Mouse (Mus musculus) T-helper 1 cell (primary cell): Measurements from ENCODE around the gene Ttc6.

ENCODE experiments used
- in situ Hi-C: fragments of 300-600 bp; cut with MboI, MseI; formaldehyde crosslinking; loops from one replicate; pipeline ENCODE4 v1.15.1; 2025; ENCODE audit warnings: high pct_unique_total_duplicates

The Ttc6 gene

DNA sequence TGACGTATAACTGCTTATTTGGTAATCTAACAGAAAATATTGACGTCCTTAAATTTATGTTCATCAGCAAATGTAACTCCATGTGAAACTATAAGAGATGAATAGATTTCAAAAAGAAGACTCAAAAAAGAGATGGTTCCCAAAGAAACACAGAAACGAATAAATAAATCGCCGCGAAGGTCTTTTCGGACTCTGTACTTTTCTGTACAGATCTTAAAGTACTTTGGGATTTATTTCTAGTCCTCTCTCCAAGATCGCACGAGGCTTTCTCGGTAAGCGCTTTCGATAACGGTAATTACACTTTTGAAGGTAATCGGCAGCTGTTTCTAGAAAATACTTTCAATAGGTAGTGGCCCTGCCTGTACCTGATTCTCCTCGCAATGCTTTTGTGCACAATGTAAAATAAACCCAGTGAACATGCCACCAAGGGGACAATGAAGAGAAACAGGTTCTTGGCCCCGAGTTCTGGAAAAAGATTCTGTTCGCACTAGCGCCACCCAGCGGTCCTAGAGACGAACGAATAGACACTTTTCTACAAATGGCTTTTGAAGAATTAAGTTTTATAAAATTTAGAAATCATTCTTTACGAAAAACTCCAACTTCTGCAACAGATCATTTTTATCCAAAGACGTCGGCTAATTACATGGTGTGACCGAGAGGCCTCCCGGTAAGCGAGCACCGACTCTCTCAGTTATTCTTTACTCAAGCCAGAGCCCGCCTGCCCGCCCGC lies 19.1 kb upstream of the Ttc6 start:
- in situ Hi-C loops, result loop anchor here (5.0 to 25.0 kb wide), 3 partner anchors 848 to 1667 kb away; partner anchors contain the start of genes Fbxo33 and Nkx2-1

DNA sequence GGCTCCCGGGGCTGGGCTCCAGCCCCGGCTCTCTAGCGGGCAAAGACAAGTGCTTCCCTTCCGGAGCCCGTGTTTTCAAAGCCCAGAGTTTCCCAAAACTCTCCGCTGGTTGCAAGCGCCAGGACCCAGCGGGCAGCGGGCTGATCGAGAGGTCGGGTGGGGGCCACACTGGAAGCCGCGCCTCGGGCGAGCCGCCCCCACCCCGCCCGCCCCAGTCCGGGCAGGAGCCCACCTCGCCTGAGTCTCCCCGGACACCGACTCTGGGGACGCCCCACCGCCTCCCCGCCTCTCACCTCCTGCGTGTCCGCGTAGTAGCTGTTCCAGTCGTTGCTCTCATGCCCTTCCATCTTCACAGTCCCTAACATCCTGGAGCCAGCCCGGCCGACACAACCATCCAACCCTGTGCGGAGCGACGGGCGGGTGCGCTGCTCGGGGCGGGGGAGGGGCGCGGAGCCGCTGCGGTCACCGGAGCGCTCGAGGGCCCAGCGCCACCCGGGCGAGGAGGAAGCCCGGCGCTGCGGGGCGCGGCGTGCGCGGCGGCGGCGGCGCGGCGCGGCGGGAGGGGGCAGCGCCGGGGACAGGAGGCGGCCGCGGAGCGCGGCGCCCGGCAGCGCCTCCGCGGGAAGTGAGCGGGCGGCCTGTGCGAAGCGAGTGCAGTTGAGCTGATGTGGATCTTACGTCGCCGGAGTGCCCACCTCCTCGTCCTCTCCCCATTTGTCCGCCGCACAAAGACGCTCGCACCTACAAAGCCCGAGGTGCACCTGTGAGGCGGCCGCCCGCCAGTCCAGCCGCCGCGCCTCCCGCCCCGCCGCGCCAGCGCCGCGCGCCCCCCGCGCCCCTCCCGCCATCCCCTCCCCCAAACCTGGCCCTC lies 18.3 kb upstream of the Ttc6 start:
- in situ Hi-C loops, result loop anchor here (25.0 kb wide), 2 partner anchors 1008 to 1667 kb away; partner anchors contain the start of genes Fbxo33 and Nkx2-1

DNA sequence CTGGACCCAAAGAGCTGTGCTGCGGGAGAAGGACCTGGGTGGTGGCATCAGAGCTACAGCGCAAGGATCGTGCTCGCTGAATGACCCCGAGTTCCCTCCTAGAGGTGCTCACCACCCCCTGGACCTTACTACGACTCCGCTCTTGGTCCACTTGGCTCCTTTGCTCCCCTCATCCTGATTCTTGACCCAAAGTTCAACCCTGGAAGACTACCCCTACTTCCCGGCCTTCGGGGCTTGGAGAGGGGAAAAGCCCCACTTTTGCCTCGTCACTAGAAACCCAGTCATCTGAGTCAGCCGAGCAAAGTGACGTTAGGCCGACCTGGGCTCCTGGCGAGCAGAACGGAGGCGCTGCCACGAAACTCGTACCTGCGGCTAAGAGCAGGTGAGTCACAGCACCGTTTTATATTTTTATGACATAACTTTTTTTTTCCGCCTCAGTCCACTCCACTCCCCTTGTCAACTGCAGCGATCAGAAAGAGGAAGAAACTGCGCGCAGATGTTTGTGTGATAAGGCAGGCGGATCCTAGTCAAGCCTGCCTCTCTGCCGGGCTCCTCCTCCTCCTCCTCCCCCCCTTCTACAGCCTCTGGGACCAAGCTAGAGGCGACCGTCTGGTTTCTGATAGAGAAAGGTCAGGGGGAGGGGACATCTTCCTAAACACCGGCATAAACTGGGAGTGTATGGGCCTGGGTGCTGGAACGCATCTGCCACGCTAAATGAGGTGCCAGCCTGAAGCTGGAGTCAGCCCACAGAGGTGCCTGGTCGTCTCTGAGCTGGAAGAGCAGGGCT lies 17.3 kb upstream of the Ttc6 start, which contains the start of gene Foxa1:
Gene Foxa1 (minus strand): TSS at position 502 of the 787 bp plus-strand sequence.
- in situ Hi-C loops, result loop anchor here (25.0 kb wide), 2 partner anchors 1009 to 1666 kb away; partner anchors contain the start of genes Fbxo33 and Nkx2-1

GRCm38 (mm10) chr12:57547890-57548289 lies 16.0 kb upstream of the Ttc6 start:
- in situ Hi-C loops, result loop anchor here (25.0 kb wide), 2 partner anchors 1011 to 1664 kb away; partner anchors contain the start of genes Fbxo33 and Nkx2-1

DNA sequence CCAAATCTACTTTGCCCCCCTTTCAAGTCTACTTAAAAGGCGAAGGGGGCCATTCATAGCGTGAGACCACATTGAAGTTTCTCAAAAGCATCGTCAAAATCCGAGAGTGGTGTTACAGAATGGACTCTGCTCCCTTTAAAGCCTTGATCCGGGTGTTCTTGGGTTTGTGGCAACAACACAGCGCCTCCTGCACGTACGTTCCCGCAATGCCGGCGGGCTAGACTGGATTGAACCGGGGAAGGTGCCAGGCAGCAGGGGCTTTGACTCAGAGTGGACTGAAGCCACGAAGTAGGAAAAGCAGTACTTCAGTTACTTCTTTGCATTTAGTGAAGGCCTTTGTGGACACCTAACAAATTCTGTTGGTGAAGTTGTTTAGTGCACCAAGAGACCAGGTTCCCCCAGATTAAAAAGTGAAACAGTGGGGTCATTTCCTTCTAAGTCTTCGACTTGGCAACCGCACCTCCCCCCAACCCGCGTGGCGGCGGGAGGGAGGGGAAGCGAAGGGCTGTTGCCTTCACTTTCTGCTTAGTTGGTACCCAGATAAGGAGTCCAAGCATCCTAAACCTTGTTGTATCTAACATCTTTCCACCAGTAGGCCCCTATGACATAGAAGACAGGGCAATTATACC lies 15.4 kb upstream of the Ttc6 start:
- in situ Hi-C loops, result loop anchor here (25.0 kb wide), 2 partner anchors 1011 to 1664 kb away; partner anchors contain the start of genes Fbxo33 and Nkx2-1

DNA sequence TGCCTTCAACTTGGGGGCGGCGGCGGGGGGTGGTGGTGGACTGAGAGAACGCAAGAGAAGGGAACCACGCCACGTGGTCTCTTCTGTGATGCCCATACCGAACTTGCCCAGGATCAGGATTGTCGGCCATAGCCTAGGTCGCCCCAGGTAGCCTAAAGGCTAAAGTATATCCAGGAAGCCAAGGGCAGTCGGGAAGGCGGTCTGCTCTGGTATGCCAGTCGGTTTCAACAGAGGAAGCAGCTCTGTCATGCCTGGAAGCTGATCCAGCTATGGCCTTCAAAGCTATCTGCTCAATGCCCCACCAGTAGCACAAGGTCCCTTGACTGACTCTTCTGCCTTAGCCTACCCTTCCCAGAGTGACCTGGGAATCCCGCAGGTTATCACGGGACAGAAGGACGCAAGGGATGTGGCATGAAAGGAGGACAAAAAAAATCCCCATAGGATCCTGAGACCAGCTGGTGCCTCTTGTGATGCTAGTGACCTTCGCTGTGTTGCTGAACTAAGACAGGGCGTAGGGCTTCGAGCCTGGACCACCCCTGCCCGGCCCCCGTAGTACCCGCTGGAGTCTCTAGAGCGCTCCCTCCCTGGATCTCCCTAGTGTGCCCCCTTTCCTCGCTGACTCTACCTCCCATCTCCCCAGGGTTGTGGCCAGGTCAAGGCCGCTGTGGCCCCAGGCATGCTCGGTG lies 14.8 kb upstream of the Ttc6 start:
- in situ Hi-C loops, result loop anchor here (25.0 kb wide), 2 partner anchors 1012 to 1663 kb away; partner anchors contain the start of genes Fbxo33 and Nkx2-1

- in situ Hi-C loops, result loop anchor here (25.0 kb wide), 2 partner anchors 1012 to 1663 kb away; partner anchors contain the start of genes Fbxo33 and Nkx2-1
Measured at GRCm38 (mm10) chr12:57549667-57550160, 14.2 kb upstream of the Ttc6 start.

GRCm38 (mm10) chr12:57550181-57550808 lies 13.6 kb upstream of the Ttc6 start:
- in situ Hi-C loops, result no loop called here

DNA sequence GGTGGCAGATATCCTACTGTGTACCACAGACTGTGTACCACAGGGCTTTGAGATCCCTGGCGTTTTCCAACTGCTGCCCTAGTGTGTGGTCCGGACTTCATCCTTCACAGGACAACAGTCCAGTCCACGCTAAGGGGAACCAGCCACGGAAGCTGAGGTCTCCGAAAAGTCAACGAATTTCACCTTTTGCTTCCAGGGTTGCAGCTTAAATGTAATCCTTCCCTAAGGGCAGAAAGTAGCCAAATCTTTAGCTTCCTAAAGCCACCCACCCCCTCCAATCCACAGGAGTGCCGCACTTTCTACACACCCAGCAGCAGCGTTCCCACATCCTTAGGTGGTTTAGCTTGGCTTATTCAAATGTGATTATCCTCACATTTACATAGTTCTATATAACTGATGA lies 13.0 kb upstream of the Ttc6 start:
- in situ Hi-C loops, result no loop called here

- in situ Hi-C loops, result no loop called here
Measured at GRCm38 (mm10) chr12:57552286-57552685, 11.6 kb upstream of the Ttc6 start.

DNA sequence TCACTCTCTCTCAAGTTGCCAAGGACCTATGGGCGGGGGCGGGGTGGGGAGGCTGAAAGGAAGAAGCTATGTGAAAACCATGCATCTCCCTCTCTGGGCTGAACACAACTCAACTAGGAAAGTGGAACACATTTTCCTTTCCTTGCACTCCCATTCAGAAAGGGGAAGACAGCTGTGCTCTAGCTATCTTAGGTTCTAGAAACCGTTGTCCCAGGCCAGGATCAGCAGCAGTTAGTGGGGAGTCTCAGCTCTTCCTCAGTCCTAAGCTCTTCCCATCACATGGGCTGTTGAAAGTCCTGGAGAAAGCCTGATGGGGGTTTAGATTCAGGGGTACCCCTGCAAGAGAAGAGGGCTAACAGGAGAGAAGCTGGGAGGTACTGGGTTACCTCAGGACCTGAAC lies 9.8 kb upstream of the Ttc6 start:
- in situ Hi-C loops, result no loop called here

- in situ Hi-C loops, result no loop called here
Measured at GRCm38 (mm10) chr12:57571773-57572172, 7.9 kb downstream of the Ttc6 start.

DNA sequence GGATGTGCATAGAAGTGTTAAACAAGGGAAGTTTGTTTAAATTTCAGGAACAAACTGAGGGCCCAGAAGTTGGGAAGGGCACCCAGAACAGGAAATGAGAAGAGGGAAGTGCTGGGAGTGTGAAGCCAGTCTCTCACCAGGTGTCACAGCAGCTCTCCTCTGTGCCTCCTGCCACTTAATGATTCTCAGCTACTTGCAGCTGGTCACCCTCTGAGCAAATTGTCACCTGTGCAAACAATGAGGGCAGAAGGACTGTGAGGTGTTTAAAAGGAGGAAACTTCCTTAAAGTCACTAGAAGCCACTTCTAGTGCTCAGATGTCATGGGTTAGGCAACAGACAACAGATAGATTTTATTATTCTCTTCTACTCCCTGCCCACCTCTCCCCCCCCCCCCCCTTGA lies 8.5 kb downstream of the Ttc6 start:
- in situ Hi-C loops, result no loop called here

- in situ Hi-C loops, result loop anchor here (5.0 kb wide), 1 partner anchor 51 kb away; no protein-coding TSS in a partner anchor
Measured at GRCm38 (mm10) chr12:57575931-57576628, 12.2 kb downstream of the Ttc6 start.

- in situ Hi-C loops, result no loop called here
Measured at GRCm38 (mm10) chr12:57607624-57608023, 43.7 kb downstream of the Ttc6 start.

DNA sequence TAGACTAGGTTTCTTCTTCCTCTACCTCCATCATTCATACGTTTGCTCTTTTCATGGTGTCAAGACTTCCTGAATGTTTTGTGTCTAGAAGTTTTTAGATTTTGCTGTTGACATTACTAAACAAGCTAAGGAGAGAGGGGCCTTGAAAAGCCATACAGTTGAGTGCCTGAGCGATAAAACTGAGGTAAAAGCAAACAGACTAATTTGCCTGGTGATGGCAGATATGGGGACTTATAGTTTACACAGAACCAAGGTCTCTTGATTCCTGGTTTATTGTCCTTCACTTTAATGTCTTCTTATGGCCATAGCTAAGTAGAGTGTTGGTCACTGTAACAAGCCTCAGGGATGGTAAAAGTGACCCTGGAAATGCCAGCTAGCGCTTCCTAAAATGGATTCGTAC lies 51.2 kb downstream of the Ttc6 start:
- in situ Hi-C loops, result no loop called here

GRCm38 (mm10) chr12:57622030-57622429 lies 58.1 kb downstream of the Ttc6 start:
- in situ Hi-C loops, result no loop called here

GRCm38 (mm10) chr12:57623264-57623663 lies 59.4 kb downstream of the Ttc6 start:
- in situ Hi-C loops, result no loop called here
